Mouse (Mus musculus) bone marrow, adult 2 months (tissue): ENCODE data around the gene 1190002N15Rik. TPM values are rescaled to one million over a fixed set of nuclear protein-coding genes. Genes with fewer than 3 reads are reported as not detected.

Source experiments
- H3K27ac ChIP-seq: fragments of 200-500 bp; 2 replicates; pipeline ENCODE4 v1.5.1; 2012; ENCODE audit warnings: low read depth, mild to moderate bottlenecking, control low read depth, inconsistent platforms, low read length; ENCODE audit not compliant: control insufficient read depth, poor library complexity, insufficient read depth
- H3K4me1 ChIP-seq: fragments of 200-500 bp; 2 replicates; pipeline ENCODE4 v1.6.1; 2011; ENCODE audit warnings: low read length; ENCODE audit not compliant: control insufficient read depth, insufficient read depth
- H3K4me3 ChIP-seq: fragments of 200-500 bp; replicated peaks from 2 replicates; pipeline ENCODE3; 2011; ENCODE audit warnings: mild to moderate bottlenecking, low read depth, low read length, control low read depth; ENCODE audit not compliant: control insufficient read depth
- CTCF ChIP-seq: fragments of 200-500 bp; IDR thresholded peaks from 2 replicates; pipeline ENCODE4 v1.5.1; 2011; ENCODE audit warnings: low read length, control low read depth; ENCODE audit not compliant: control insufficient read depth, insufficient read depth
- POLR2A ChIP-seq: fragments of 200-500 bp; IDR thresholded peaks from 2 replicates; pipeline ENCODE4 v1.6.1; 2011; ENCODE audit warnings: low read depth, mild to moderate bottlenecking, control low read depth, low read length, borderline replicate concordance; ENCODE audit not compliant: control insufficient read depth
- WGBS: fragments of 180-500 bp; shearing (Covaris S2); methylation state at CpG from one replicate; pipeline ENCODE4 v1.1.7; 2018; 5-methylcytosine and 5-hydroxymethylcytosine counted together
- polyA plus RNA-seq: library from polyadenylated mRNA; stranded (reverse); fragments of >200 nt; gene quantifications from 2 replicates; pipeline ENCODE4 v1.2.4, GENCODE M21; 2011; ENCODE audit warnings: low replicate concordance; ENCODE audit not compliant: missing spikeins, insufficient read depth, insufficient read length

The 1190002N15Rik gene
- polyA plus RNA-seq, 1 experiment, result 3.2 TPM

GRCm38 (mm10) chr9:94472963-94473582 is 64.8 kb downstream of the 1190002N15Rik start:
- H3K4me3 ChIP-seq, result no peak overlapping the region
- no peak for TF ChIP-seq CTCF
- no peak for TF ChIP-seq POLR2A
- H3K27ac ChIP-seq, result no peak overlapping the region
- 68% methylated on average over 10 of the region's 10 CpGs for WGBS
- no peaks in the 10 kb centered on the region for H3K4me1 ChIP-seq

GRCm38 (mm10) chr9:94471485-94471884 is 66.4 kb downstream of the 1190002N15Rik start:
- 53% methylated on average over 2 of the region's 2 CpGs for WGBS
- no peaks in the 10 kb centered on the region for H3K4me1 ChIP-seq
- no peak overlapping the region for H3K27ac ChIP-seq
- no peak overlapping the region for H3K4me3 ChIP-seq
- TF ChIP-seq POLR2A (no peak), CTCF (no peak)

Other genes with a start within 250 kb of the 1190002N15Rik start
- 2.5 and 6.5 TPM in 2 replicates for gene Slc9a9, start 131.8 kb upstream of the 1190002N15Rik start, polyA plus RNA-seq